In genomic region chr12:4431978-4432377, GRCm38 (mm10) we compare ENCODE assay signal across 18 mouse cellular contexts. TPM values are rescaled to one million over a fixed set of nuclear protein-coding genes. Genes with fewer than 3 reads are reported as not detected.
A peak's percentile ranks its signal among the peaks of the same experiment; 100 is the strongest.
DNase-seq lines count a peak whose midpoint lies in the region; ATAC-seq and TF ChIP-seq lines count a peak whose summit lies in the region.
"Had no signal": no experiment of that assay in that cellular context is flagged by ENCODE, and none has a peak within 500 bp of the region (broad histone marks: within the 10 kb centered on the region; RNA-seq: fewer than 3 reads in every experiment).

No protein-coding gene starts in this region.

- TF ChIP-seq RAD21 in MEL (IDR thresholded peaks at IDR 0.05; ENCODE audit: low read depth, low read length) = no peak

- ATAC-seq in limb, embryonic 12.5 days (ENCODE audit: insufficient number of reproducible peaks, insufficient read depth, low FRiP score, low TSS enrichment, low read depth) = no peak
- no peak for ATAC-seq in limb, embryonic 13.5 days (ENCODE audit: low FRiP score, low read depth)
- ATAC-seq in megakaryocyte-erythroid progenitor cell, adult 5-6 weeks (replicated peaks; ENCODE audit: low FRiP score, low TSS enrichment, poor library complexity, severe bottlenecking) = peak; percentile 95
- ATAC-seq: forebrain, embryonic 16.5 days had no signal

- H3K9me3 ChIP-seq in limb, embryonic 12.5 days = no peaks in the 10 kb centered on the region
- no peaks in the 10 kb centered on the region for H3K9me3 ChIP-seq in limb, embryonic 10.5 days (replicated peaks)
- H3K9me3 ChIP-seq in MEL (replicated peaks; ENCODE audit: insufficient read depth, low read length) = no peaks in the 10 kb centered on the region
- no peaks in the 10 kb centered on the region for H3K9me3 ChIP-seq in limb, embryonic 13.5 days
- H3K9me3 ChIP-seq: embryonic facial prominence, embryonic 13.5 days; forebrain, embryonic 12.5 days; heart, embryonic 12.5 days had no signal

- no peak overlapping the region for H3K4me3 ChIP-seq in limb, embryonic 12.5 days (replicated peaks)
- H3K4me3 ChIP-seq in limb, embryonic 10.5 days = no peak overlapping the region
- no peak overlapping the region for H3K4me3 ChIP-seq in MEL (ENCODE audit: control insufficient read depth in 1 of 2, insufficient read depth in 1 of 2, low read depth in 2 of 2, low read length in 2 of 2)
- no peak overlapping the region for H3K4me3 ChIP-seq in limb, embryonic 13.5 days
- H3K4me3 ChIP-seq: embryonic facial prominence, embryonic 13.5 days; forebrain, embryonic 12.5 days; heart, embryonic 12.5 days had no signal

- no peaks in the 10 kb centered on the region for H3K36me3 ChIP-seq in limb, embryonic 12.5 days
- no peaks in the 10 kb centered on the region for H3K36me3 ChIP-seq in limb, embryonic 10.5 days
- peaks cover 5 to 35% of the 10 kb centered on the region in 2 experiments for H3K36me3 ChIP-seq in MEL (ENCODE audit: control insufficient read depth in 1 of 2, insufficient read depth in 2 of 2, low read length in 2 of 2)
- H3K36me3 ChIP-seq in limb, embryonic 13.5 days = no peaks in the 10 kb centered on the region
- H3K36me3 ChIP-seq: embryonic facial prominence, embryonic 13.5 days; forebrain, embryonic 12.5 days; heart, embryonic 12.5 days had no signal

- H3K4me1 ChIP-seq in limb, embryonic 12.5 days (replicated peaks) = peaks cover 17% of the 10 kb centered on the region
- H3K4me1 ChIP-seq in limb, embryonic 10.5 days = peaks cover 4% of the 10 kb centered on the region; the same call in 1 of the 2 replicates
- peaks cover 9 to 18% of the 10 kb centered on the region in 2 experiments for H3K4me1 ChIP-seq in MEL (ENCODE audit: control insufficient read depth in 1 of 2, insufficient read depth in 2 of 2, low read length in 2 of 2)
- H3K4me1 ChIP-seq in limb, embryonic 13.5 days = peaks cover 22% of the 10 kb centered on the region
- H3K4me1 ChIP-seq: forebrain, embryonic 12.5 days had no signal

- no peak for DNase-seq in limb, embryonic 10.5 days (ENCODE audit: low spot score)
- DNase-seq in MEL (ENCODE audit: low read depth, low spot score) = peak; percentile 73
- no peak for DNase-seq in kidney, adult 11 months
- DNase-seq: adrenal gland, adult 2 months; adrenal gland, postnatal 25 days; cerebellum, adult 18-20 months; cerebellum, adult 9-11 months; cerebellum, postnatal 36 days; gastrocnemius, postnatal 14 days; heart, postnatal 36 days had no signal

- WGBS in limb, embryonic 12.5 days = 76% methylated on average over 5 of the region's 5 CpGs
- WGBS in limb, embryonic 10.5 days = 89% methylated on average over 5 of the region's 5 CpGs
- WGBS in limb, embryonic 13.5 days = 73% methylated on average over 5 of the region's 5 CpGs

- no peak for TF ChIP-seq POLR2A in MEL (IDR thresholded peaks at IDR 0.05; ENCODE audit: control insufficient read depth in 1 of 2, insufficient read depth in 1 of 2, low read depth in 1 of 2, low read length in 2 of 2, poor library complexity in 1 of 2)

- no peak for TF ChIP-seq CTCF in MEL (IDR thresholded peaks at IDR 0.05 in 2 of 3, conservative IDR thresholded peaks at IDR 0.05 in 1 of 3; ENCODE audit: control insufficient read depth in 1 of 3, insufficient read depth in 1 of 3, low read depth in 2 of 3, low read length in 3 of 3, poor library complexity in 1 of 3, severe bottlenecking in 1 of 3)

- H3K27ac ChIP-seq in limb, embryonic 12.5 days = peak overlapping the region; percentile 53
- no peak overlapping the region for H3K27ac ChIP-seq in limb, embryonic 10.5 days
- no peak overlapping the region; the same call in 1 of the 2 replicates for H3K27ac ChIP-seq in MEL (ENCODE audit: control insufficient read depth, low read depth, low read length)
- 0 out of 2 replicates have a peak overlapping the region, but pooled peaks have one; percentile 23 for H3K27ac ChIP-seq in limb, embryonic 13.5 days
- H3K27ac ChIP-seq: embryonic facial prominence, embryonic 13.5 days; forebrain, embryonic 12.5 days had no signal

- no peak overlapping the region for H3K4me2 ChIP-seq in limb, embryonic 12.5 days
- H3K4me2 ChIP-seq in limb, embryonic 13.5 days (replicated peaks) = no peak overlapping the region
- H3K4me2 ChIP-seq: embryonic facial prominence, embryonic 13.5 days; forebrain, embryonic 12.5 days; heart, embryonic 12.5 days had no signal

- no peak overlapping the region for H3K9ac ChIP-seq in limb, embryonic 12.5 days (replicated peaks)
- no peak overlapping the region for H3K9ac ChIP-seq in MEL (ENCODE audit: control insufficient read depth, low read depth, low read length, poor library complexity, severe bottlenecking)
- H3K9ac ChIP-seq in limb, embryonic 13.5 days = no peak overlapping the region
- H3K9ac ChIP-seq: embryonic facial prominence, embryonic 13.5 days; forebrain, embryonic 12.5 days; heart, embryonic 12.5 days had no signal

- H3K27me3 ChIP-seq in limb, embryonic 12.5 days = no peaks in the 10 kb centered on the region
- H3K27me3 ChIP-seq in limb, embryonic 10.5 days (ENCODE audit: low read depth, poor library complexity, severe bottlenecking) = no peaks in the 10 kb centered on the region
- H3K27me3 ChIP-seq in MEL (ENCODE audit: control insufficient read depth in 1 of 2, insufficient read depth in 2 of 2, low read length in 2 of 2) = no peaks in the 10 kb centered on the region
- H3K27me3 ChIP-seq in limb, embryonic 13.5 days = no peaks in the 10 kb centered on the region
- H3K27me3 ChIP-seq: CH12.LX; embryonic facial prominence, embryonic 13.5 days; forebrain, embryonic 12.5 days; heart, embryonic 12.5 days had no signal

- peak in 1 of 2 experiments; percentile 36; a peak in 1 of 4 replicates for TF ChIP-seq EP300 in MEL (IDR thresholded peaks at IDR 0.05; ENCODE audit: low read depth in 1 of 2, low read length in 2 of 2)

- H3K79me2 ChIP-seq in MEL (ENCODE audit: control insufficient read depth, insufficient read depth, low read length, poor library complexity) = peaks cover 62% of the 10 kb centered on the region

TF ChIP-seq in MEL, 35 proteins besides CTCF, POLR2A, EP300 and RAD21 (continues in another document):
- TF ChIP-seq TBP (IDR thresholded peaks at IDR 0.05; ENCODE audit: low read depth, low read length) = no peak
- no peak for TF ChIP-seq KAT2A (conservative IDR thresholded peaks at IDR 0.05; ENCODE audit: low read depth, low read length)
- no peak for TF ChIP-seq BHLHE40 (IDR thresholded peaks at IDR 0.05; ENCODE audit: borderline replicate concordance, low read depth, low read length)
- no peak for TF ChIP-seq ZMIZ1 (IDR thresholded peaks at IDR 0.05; ENCODE audit: low read depth, low read length)
- TF ChIP-seq ZKSCAN1 (IDR thresholded peaks at IDR 0.05; ENCODE audit: low read depth, low read length) = no peak
- no peak for TF ChIP-seq MYC (IDR thresholded peaks at IDR 0.05; ENCODE audit: low read depth, low read length)
- no peak for TF ChIP-seq MAZ (IDR thresholded peaks at IDR 0.05; ENCODE audit: low read depth, low read length)
- no peak for TF ChIP-seq HCFC1 (IDR thresholded peaks at IDR 0.05; ENCODE audit: low read depth, low read length)
- TF ChIP-seq ETS1 (IDR thresholded peaks at IDR 0.05; ENCODE audit: low read depth, low read length) = no peak
- TF ChIP-seq NELFE (IDR thresholded peaks at IDR 0.05; ENCODE audit: low read depth, low read length) = no peak
- TF ChIP-seq RCOR1 (IDR thresholded peaks at IDR 0.05; ENCODE audit: low read depth, low read length) = no peak
- peak; percentile 82 for TF ChIP-seq ZNF384 (IDR thresholded peaks at IDR 0.05; ENCODE audit: low read depth, low read length)
- no peak for TF ChIP-seq USF2 (IDR thresholded peaks at IDR 0.05; ENCODE audit: borderline replicate concordance in 1 of 2, insufficient read depth in 1 of 2, low read depth in 1 of 2, low read length in 2 of 2)
- TF ChIP-seq POLR2AphosphoS2 (IDR thresholded peaks at IDR 0.05; ENCODE audit: low read length) = no peak
- TF ChIP-seq CHD1 (IDR thresholded peaks at IDR 0.05; ENCODE audit: low read depth, low read length) = no peak
- peak; percentile 53 for TF ChIP-seq GATA1 (IDR thresholded peaks at IDR 0.05; ENCODE audit: low read depth, low read length)
- TF ChIP-seq MAFK (IDR thresholded peaks at IDR 0.05; ENCODE audit: borderline replicate concordance, low read depth, low read length) = no peak
- TF ChIP-seq MAX (IDR thresholded peaks at IDR 0.05; ENCODE audit: low read length) = no peak
- no peak for TF ChIP-seq UBTF (IDR thresholded peaks at IDR 0.05; ENCODE audit: borderline replicate concordance, insufficient read depth, low read depth, low read length)
- no peak for TF ChIP-seq ZC3H11A (IDR thresholded peaks at IDR 0.05; ENCODE audit: low read depth, low read length)
- TF ChIP-seq ELF1 (IDR thresholded peaks at IDR 0.05; ENCODE audit: low read depth, low read length) = no peak
- TF ChIP-seq TCF12 (IDR thresholded peaks at IDR 0.05; ENCODE audit: low read depth, low read length) = peak; percentile 67; the same call in 1 of the 2 replicates
- TF ChIP-seq SMC3 (IDR thresholded peaks at IDR 0.05; ENCODE audit: low read depth, low read length) = no peak
- no peak for TF ChIP-seq MYB (IDR thresholded peaks at IDR 0.05; ENCODE audit: low read depth, low read length)
- TF ChIP-seq JUND (IDR thresholded peaks at IDR 0.05; ENCODE audit: low read depth, low read length) = no peak
- no peak for TF ChIP-seq CHD2 (IDR thresholded peaks at IDR 0.05; ENCODE audit: low read length)
- TF ChIP-seq SIN3A (IDR thresholded peaks at IDR 0.05; ENCODE audit: low read length) = no peak
- peak; percentile 56 for TF ChIP-seq TAL1 (IDR thresholded peaks at IDR 0.05; ENCODE audit: low read length)
- TF ChIP-seq E2F4 (IDR thresholded peaks at IDR 0.05; ENCODE audit: borderline replicate concordance, low read depth, low read length) = no peak
- TF ChIP-seq NRF1 (IDR thresholded peaks at IDR 0.05; ENCODE audit: insufficient read depth, low read depth, low read length, poor library complexity, severe bottlenecking) = no peak
- TF ChIP-seq GABPA (IDR thresholded peaks at IDR 0.05; ENCODE audit: low read depth, low read length) = no peak

RNA-seq across cellular contexts. Expression of gene Ncoa1, which starts 45.0 kb away (rescaled TPM):
- 9.6 and 11.3 TPM in 2 replicates for polyA plus RNA-seq in limb, embryonic 12.5 days (2016; fragmentation: Nextera tagmentation; extraction: Ambion mirVana)
- 1.3 and 3.3 TPM in 2 replicates for polyA plus RNA-seq in limb, embryonic 10.5 days (2016; fragmentation: Nextera tagmentation; extraction: Ambion mirVana)
- total RNA-seq in MEL (2012; rRNA removed) = 45.0 and 48.4 TPM in 2 replicates
- 10 to 100 TPM; 36.0 to 65.0 TPM for polyA plus RNA-seq in MEL (2012; ENCODE audit: insufficient read depth in 1 of 2, insufficient read length in 2 of 2, low read depth in 1 of 2, low replicate concordance in 2 of 2, missing spikeins in 1 of 2)
- polyA plus RNA-seq in limb, embryonic 13.5 days (2015; fragmentation: Nextera tagmentation; extraction: Ambion mirVana) = 9.7 and 12.0 TPM in 2 replicates
- 11.2 and 11.9 TPM in 2 replicates for total RNA-seq in megakaryocyte-erythroid progenitor cell, adult 5-6 weeks (2014; fragmentation: Nextera tagmentation)
- total RNA-seq in megakaryocyte-erythroid progenitor cell, adult 5-6 weeks (2017) = 6.3 and 11.9 TPM in 2 replicates

Comparison
In these comparisons a context has a peak if more than half of its experiments do, and no peak if none do; other contexts are left out.
1. H3K27ac ChIP-seq: peak in limb, embryonic 12.5 days (single experiment) and limb, embryonic 13.5 days (single experiment); none in limb, embryonic 10.5 days (single experiment) and MEL (single experiment).